Mouse (Mus musculus) layer of hippocampus, adult 8-10 months (tissue): ENCODE data around the gene Agap1. TPM values are rescaled to one million over a fixed set of nuclear protein-coding genes. Genes with fewer than 3 reads are reported as not detected.

Source experiments
- DNase-seq, 2 experiments: peaks; one replicate each; pipeline ENCODE4 v3.0.0; 2022; ENCODE audit warnings: low spot score in 2 of 2
- total RNA-seq, 4 experiments: library from RNA; stranded (reverse); gene quantifications; 2 replicates each; pipeline ENCODE4 v1.2.4; 2022

Agap1 gene
- total RNA-seq, 4 experiments from 2014 or later: 235 to 308 (median 283) TPM

DNA sequence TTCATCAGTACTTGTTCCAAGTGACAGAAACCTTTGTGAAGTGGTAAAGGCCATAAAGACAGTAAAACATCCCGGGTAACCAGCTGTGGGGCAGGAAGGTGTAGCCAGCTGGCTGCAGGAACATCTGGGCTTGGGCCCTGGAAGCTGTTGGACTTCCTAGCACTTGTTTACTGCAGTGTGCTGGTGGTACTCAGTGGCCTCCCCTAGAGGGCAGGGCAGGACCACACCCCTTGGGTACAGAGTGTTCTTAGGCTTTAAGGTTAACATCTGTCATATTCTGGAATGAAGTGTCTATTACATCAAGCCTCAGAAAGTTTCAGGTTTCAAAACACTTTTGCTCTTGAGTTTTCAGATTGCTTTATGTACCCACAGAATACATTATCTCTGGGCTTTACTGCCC is 376.5 kb downstream of the Agap1 start:
- DNase-seq: no peak

DNA sequence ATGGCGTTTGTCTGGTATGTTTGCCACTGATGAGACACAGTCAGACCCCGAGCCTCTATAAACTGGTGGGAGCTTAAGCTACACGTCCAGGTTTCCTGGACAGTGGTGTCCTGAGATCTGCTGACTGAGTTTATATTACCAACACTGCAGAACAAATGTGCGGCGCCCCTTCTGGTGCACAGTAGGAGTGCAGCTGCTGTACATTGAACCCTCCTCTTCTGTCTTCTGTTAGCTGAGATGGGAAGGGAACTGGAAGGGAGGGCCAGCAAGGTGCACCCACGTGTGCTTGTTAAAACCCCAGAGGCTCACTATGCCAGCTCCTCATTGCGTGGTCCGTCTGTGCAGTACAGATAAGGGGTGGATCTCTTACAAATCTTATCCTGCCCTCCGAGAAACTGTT is 389.5 kb downstream of the Agap1 start:
- DNase-seq: no peak

DNA sequence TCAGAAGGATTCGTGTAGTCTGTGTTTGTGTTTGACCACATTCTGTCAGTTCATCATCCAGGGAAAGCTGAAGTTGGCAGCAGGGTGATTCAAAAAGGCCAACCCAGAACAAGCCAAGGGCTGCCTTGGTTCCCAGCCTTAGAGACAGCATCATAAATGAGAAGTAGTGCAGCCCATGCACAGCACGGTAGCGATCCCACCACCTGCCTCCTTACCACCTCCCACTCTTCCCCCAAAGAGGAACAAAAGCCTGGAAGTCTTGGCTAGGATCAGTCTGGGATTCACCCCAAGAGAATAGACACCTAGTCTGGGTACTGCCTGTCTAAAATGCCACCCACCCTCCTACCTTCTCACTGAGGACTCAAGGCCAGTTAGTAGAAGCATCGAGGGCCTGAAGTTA is 390.9 kb downstream of the Agap1 start:
- DNase-seq: no peak

DNA sequence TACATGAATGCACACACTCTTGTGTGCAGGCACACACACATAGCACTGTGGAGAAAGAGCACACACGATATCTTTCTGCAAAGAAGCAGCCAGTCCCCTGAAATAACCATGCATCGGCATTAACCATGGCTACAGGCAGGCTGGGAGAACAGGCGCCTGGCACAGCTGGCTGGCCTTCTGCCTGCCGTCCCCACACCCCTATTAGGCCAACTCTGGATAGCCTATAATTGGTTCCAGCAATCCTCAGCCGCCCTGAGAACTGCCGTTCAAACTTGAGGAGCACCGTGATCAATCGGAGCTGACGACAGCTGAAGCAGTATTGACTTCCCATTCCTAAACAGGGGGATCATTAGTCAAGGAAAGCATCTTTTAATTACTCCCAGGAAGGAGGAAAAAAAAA is 391.5 kb downstream of the Agap1 start:
- DNase-seq: no peak

DNA sequence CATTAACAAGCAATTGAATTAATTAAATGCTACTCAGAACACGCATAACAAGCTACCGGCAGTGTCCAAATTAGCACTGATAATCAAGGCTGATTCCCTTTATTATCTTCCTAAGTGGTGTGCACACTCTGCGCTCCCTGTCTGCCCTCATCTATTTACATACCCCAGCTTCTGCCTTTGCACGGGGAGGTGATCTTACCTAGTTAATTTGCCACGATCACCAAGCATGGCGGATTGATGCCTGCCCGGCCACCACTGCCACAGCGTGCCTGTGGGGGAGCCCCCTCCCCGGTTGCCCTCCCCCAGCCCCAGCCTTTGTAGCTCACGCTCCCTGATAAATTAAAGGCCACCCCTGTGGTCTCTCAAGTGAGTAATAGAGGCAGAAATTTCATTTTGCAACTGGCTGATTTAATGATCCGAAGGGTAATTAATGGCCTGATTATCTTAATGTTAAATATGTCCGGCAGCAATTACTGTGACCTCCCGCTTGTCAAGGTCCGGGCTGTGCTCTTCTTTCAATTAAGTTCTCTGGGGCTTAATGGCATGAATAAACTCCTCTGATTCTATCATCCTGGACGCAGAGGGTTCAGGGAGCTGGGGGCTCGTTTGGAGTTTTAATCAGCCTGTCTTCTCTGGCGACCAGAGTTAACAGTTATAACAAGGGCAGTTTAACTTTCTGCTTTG is 393.9 kb downstream of the Agap1 start:
- no peak for DNase-seq

DNA sequence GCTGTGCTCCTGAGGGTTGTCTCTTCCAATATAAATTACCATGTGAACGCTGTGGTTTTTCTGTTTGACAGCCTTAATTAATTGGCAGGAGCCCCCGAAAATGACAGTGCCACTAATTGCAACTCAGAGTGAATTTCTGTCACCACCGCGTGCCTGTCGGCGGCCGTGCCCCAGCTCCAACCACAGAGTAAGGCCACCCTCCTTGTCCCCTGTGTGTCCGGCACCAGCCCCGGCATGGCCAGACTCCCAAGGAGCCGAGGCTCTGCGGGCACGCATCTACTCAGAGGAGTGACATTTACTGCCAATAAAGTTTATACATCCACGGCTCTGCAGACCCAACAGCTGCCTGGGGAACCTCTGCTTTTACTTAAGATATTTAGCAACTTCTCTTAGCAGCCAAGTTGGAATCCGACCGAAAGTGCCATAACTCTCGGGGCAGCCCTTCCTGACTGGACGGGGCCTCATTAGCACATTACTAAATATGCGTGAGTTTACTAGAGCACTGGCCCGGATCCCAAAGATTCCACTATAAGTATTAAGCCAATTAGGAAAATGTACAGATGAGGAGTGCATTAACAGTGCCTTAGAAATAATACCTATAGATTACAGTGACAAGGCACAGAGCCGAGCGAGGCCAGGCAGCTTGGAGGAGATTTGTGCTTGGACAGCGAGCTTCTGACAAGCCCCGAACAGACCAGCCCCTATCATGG is 394.7 kb downstream of the Agap1 start:
- DNase-seq: peak in 1 of 2 experiments; percentile 44

DNA sequence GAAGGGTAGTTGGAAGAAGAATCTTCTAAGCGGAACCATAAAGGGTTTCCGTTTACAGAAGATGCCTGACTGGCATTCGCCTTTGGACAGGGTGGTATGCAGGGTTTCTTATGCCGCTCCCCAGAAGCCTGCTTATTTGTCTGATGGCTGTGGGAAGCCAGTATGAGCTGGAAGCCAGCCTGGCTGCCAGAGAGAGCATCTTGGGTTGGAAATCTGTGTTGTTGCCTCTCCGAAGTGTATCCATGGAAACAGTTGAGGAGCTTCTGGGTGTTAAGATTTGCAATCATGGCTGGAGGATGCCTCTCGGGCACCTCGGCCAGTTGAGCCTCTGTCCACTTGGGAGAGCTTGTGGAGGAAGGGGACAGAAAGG is 395.2 kb downstream of the Agap1 start:
- DNase-seq: peak; percentile 60 to 69

DNA sequence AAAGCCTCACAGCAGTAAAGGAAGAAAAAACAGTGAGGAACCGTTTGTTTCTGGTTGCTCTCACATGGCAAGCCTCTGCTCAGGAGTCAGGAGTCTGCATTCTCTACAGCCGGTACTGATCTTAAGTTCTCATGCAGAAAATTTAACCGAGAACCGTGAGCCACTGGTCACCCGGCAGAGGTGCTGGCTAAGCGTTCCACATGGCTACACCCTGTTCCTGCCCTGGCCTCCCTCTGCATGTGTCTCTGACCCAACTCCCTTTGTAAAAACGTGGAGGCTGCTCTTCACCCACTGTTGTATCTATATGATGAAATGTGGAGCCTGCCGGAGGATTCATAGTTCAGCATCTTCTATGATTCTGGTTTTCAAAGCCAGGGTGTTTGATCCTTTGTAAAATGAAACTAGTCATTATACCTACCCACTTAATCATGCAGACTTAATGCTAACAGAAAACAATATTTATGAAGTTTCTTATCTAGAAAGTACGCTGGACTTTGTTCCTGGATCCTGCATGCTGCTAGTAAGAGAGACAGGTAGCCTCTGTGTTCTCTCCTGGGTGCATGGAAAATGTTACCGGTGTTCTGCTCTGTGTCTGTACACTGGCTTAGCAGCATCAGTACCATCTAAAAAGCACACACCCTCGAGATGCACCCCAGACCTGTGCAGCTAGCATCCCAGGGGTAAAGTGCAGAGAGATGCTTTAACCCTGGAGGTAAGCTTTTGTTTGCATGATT is 396.2 kb downstream of the Agap1 start:
- DNase-seq: no peak

DNA sequence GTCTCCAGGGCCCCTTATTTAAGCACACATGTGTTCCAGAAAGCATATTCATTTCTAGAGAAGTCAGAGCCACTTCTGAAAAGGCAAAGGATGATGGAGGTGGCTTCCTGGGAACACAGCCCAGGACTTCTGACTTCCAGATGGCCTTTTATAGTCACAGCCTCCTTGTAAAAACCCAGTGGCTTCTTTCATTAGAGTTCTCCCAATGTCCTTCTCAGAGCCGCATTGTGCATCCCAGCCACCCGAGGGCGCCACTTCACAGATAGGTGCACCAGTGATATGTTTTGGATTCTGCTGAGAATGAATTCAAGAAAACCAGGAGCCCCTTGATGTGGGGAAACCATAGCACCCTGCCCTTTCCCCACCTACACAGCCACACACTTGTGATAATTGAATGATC is 404.6 kb downstream of the Agap1 start:
- DNase-seq: peak in 1 of 2 experiments; percentile 34

DNA sequence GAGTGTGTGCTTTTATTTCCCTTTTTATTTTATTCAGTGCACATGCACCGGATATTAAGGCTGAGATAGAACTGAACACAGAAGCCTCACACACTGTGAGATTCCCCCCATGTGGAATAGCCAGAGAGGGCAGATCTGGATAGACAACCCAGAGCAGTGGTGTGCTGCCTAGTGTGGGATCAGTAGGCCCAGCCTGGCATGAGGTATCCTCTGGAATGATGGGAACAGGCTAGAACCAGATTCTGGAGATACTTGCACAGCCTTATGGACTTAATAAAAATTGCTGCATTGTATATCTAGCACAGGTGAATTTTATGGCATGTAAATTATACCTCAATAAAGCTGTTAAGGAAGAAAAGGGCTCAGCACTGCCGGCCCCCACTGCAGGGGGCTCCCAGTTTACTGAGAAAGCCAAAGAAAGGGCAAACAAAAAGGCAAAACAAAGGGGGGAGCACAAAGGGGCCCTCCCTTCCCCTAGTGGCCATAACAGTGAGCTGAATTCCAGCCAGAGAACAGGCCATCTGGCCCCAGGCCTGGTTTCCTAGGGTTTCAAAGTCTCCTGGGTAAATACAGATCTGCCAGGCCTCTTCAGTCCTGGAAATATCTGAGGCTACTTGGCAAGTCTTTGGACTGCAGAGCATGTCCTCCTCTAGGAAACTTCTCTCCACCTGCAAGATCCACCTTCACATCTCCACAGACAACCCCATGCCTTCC is 405.6 kb downstream of the Agap1 start:
- no peak for DNase-seq

DNA sequence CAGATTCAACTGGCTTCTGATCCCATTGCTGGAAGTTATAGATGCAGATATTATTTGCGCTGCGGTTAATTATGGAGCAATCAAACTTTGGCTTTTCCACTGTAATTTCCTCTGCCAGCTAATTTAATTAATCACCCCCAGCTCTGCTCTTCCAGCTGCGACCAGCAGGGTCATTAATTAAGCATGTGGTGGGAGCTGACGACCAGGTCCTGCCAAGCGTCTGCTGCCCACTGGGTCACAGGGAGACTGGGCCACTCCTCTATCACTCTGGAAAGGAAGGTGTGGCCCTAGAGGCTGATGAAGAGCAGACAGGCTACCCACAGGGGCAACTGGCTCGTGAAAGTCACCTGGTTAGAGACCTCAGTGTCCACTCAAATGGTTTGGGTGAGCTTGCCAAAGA is 411.2 kb downstream of the Agap1 start:
- no peak for DNase-seq

DNA sequence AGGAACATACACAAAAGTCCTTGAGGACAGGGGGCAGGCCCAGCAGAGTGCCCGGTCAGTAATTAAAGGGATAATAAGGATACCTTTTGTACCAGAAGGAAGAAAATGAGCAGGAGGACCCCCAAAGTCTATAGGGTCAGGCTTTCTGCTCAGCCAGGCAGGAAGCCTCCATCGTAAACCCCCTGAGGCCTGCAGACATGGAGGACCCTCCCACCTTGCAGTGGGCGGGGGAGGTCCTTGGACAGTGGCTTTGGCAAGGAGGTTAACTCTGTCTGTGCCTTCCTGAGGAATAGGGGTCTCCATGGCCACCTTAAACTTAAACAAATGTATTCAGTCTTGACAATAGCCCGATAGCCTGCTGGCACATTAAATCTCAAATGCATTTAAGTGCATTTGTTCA is 413.2 kb downstream of the Agap1 start:
- DNase-seq: no peak

DNA sequence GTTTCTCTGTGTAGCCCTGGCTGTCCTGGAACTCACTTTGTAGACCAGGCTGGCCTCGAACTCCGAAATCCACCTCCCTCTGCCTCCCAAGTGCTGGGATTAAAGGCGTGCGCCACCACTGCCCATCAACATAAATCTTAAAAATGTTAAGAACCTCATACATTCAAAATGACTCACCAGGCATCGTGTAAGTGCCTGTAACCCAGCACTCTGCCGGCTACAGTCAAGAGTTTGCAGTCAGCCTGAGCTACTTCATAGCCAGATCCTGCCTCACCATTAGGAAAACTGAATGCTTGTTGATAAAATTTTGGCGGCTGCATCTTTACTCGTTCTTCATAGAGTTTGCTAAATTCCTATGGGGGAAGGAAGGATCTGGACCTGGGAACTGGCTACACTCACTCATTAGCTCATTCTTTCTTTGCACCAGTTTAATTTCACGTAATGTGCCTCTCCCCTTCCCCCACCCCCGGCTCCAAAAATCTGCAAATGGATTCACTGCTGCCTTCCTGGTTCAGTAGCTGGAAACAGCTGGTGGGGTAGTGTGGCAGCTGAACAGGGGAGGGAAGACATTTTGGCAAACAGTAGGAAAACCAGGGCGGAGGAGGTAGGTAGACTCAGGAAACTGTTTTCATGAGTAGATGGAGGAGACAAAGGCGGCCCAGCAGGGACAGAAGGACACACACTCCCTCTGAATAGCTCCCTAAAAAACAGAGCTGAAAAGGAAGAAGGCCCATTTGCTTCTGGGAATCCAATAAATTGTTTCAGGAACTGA is 415.7 kb downstream of the Agap1 start:
- no peak for DNase-seq

DNA sequence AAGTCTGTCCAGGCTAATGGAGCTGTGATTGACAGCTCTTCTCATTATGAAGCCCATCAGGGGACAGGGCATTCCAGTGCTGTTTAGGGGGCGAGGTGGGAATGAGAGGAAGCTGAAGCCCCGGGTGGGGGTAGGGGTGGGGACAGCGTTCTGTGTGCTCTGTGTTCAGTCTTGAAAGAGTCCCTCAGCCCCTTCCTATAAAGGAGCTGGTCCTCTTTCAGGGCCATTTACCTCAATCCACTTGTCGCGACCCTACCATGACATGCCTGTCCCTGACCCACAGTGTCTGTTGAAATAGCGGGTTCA is 416.3 kb downstream of the Agap1 start:
- no peak for DNase-seq

DNA sequence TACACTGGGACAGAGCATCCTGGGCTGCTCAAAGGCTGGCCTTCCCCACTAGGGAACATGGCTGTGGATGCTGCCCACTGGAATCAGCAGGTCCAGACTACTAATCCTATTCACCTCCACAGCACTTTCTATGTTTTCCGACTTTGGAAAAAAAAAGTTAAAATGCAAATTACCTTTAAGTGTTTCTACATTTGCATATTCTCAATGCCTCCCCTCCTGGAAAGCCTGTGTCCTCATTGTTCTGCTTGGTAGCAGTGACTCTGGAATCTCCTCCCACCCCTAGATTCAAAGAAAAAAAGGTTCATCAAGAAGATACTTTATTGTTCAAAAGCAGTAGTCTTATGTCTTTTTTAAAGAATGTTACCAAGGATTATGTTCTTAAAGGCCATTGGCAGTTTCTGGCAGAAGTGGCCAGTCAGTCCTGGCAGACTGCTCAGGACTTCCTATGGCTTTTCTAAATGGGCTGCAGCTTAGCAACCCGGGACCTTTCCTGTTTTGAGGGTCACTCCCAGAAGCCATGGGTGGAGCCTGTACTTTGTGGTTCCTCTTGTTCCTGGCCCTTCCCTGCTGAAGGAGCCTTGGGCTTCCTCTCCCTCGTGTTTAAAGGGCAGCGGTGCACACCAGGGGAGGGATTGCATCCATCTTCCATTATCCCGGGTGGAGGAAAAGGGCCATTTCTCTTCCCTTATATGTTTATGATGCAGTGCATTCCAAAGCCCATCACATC is 421.9 kb downstream of the Agap1 start:
- no peak for DNase-seq

DNA sequence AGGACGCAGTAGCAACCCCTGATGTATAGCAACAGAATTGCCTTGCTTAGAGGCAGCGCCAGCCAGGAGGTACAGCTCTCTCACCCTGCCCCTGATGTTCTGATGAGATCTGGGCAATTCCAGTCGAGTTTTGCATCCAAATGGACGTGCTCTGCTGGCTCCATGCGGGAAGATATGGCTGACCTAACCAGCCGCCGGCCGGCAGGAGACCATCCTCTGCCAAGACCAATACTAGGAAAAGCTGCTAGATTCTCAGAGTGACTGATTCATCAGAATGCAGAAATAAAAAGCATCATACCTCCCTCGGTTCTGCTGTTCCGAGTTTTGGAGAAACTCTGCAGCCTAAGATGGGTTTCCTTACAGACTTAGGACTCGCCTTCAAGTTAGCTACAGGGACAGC is 423.9 kb downstream of the Agap1 start:
- DNase-seq: no peak

DNA sequence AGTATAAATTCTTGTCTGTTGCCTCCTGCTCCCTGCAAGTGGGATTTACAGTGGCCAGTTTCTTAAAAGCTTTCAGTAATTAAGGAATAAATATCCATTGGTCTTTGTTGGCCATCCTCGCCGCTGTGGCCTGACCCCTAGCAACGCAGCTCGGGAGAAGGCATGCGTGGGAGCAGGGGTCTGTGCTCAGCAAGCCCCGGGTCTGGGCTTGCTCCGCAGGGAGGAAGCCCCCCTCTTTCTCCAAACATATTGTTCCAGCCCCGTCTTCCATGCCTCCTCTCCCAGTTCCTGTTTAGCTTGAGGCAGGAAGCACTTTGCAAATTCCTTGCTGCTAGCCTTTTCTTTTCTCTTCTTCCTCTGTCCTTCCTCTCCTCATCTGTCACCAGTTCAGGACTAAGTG is 425.6 kb downstream of the Agap1 start:
- no peak for DNase-seq

DNA sequence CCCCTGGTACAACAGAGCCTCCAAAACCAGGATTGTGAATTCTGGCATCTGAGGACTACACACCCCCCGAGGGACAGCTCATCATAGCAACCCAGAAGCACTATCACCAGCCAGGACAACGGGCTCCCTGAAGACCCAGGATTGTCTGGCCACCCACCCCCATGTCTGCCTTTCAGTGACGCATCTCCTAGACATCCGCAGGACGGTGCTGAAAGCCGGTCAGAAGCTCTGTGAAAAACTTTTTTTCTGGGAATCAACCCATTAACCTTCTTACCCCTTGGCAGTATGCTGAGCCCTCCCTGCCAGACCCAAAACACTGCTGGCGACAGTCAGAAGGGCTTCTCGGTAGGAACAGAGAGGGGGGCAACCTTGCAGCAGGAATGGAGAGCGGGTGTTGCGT is 426.2 kb downstream of the Agap1 start:
- no peak for DNase-seq

DNA sequence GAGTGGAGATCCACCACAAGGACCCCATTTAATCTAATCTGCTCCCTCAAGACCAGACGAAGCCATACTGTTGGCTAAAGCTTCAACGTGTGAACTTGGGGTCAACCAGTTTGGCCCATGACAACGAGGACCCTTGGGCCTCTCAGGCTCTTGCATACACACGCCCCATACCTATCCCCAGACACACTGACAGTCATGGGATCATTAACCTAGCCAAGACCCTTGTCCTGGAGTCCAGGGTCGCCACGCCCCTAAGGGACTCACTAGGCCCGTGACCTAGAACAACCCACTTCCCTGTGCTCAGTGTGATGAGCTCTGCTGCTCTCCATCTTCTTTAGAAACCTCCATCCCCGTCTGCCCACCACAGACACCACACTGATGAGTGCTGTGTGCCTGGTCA is 429.7 kb downstream of the Agap1 start:
- DNase-seq: no peak

DNA sequence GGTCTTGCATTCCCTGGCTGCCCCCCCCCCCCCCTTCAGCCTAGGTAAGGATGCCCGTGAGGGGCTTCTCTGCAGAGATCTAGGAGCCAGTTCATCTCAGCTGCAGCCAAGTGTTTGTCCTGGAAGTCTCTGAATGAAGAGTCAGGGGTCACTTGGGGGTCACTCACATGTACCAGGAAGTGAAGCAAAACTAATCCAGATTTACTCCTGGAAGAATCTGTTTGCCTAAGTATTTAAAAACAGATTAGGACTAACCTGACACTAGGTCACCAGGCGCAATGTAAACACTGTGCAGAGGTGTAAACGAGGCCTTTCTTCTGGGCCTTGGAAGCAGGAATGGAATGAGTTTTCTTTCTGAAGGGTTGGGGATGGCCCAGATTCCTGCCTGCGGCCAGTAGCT is 431.1 kb downstream of the Agap1 start:
- DNase-seq: no peak

DNA sequence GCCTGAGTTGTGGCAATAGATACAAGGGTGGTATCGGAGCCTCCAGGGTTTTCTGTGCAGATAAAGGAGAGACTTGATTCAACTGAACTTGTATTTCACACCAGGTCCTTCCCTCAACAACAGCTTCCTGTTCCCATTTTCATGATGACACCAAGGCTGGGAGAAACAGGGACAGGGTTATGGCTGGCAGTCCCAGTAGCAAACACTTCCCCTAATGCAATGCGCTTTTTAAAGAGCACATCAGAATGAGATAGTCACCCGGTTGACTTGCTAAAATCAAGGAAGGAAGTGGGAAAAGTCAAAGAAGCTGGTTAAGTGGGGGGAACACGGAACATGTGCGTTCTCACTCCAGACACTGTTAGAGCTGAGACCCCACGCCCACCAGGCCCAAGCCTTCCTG is 436.8 kb downstream of the Agap1 start:
- no peak for DNase-seq
